Mouse (Mus musculus): ENCODE results near the gene H2-D1.

Gene H2-D1

GRCm38 (mm10) chr17:35262664-35263522, at the start of gene H2-D1:
Gene H2-D1 (plus strand): TSS chr17:35262730.
- DNase-seq, result peak; percentile 98

- DNase-seq, result no peak
Measured at GRCm38 (mm10) chr17:35213071-35213470, 49.5 kb upstream of the H2-D1 start.

- DNase-seq, result peak; percentile 69
Measured at GRCm38 (mm10) chr17:35218516-35219193, 43.9 kb upstream of the H2-D1 start.

- peak; percentile 48 for DNase-seq
Measured at GRCm38 (mm10) chr17:35219601-35220041, 42.9 kb upstream of the H2-D1 start.

- DNase-seq, result peak; percentile 24
Measured at GRCm38 (mm10) chr17:35220156-35220952, 42.2 kb upstream of the H2-D1 start, which contains the start of gene Gm16181. Gene Gm16181 (plus strand): TSS chr17:35220834.

DNA sequence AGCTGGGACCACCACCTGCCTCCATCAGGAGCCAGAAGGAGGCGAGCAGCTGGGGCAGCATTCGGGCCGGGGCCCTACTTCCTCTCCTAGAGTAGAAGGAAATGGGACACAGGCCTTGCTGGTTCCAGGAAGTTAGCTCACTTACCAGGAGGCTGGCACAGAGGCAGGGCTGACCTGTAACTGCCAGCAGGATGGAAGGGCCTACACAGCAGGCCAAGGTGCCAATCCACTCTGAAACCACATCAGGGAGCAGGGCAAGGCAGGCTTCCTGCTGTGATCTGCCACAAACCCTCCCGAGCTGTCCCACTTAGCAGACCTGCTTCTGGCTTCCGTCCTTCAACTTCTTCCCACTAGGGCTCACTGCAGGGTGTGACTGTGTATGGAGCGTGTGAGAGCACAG, 40.2 kb upstream of the H2-D1 start:
- DNase-seq, result no peak

DNA sequence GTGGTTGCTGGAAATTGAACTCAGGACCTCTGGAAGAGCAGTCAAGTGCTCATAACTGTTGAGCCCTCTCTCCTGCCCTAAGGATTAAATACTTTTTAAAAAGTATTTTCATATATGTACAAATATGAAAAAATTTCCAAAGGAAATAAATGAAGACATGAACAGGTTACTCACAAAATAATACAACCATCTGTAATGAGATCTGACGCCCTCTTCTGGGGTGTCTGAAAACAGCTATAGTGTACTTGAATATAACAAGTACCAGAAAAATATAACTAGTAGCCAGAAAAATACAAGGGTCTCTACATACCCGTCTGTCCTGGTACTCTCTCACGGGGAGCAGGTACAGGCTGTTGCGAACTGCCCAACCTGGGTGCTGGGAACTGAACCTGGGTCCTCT, 37.9 kb upstream of the H2-D1 start:
- no peak for DNase-seq

DNA sequence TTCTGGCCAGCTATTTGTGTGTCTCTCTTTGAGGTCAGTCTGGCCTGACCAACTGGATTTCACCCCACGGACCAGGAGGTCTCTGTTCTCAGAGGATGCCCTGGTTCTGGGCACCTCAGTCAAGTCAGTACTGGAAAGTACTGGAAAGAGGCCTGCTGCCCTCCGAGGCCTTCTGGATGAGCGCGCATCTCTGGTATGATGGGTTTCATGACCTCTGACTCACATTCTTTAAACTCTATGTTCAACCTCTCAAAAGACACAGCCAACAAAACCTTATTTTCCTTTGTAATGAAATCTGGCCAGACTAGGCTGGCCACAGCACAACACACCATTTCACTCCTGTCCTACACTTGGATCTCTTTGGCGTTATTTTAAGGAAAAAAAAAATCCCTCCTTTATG, 37.1 kb upstream of the H2-D1 start:
- no peak for DNase-seq

GRCm38 (mm10) chr17:35226561-35227046, 35.9 kb upstream of the H2-D1 start:
- no peak for DNase-seq

DNA sequence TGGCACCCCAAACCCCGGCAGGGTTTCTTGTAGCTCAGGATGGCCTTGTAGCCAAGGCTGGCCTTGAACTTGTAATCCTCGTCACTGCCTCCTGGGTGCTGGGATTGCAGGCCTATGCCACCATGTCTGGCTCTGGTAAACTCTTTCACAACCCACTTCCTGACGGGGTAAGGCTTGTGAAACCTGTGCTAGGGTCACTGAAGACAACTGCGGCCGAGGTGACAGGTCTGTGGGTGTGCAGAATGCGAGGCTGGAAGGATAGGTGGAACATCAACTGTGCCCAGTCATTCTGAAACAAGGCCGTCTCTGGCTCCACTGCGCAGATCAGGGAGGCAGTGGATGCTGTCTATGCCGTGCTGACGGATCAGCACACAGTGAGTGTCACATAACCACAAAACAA, 31.5 kb upstream of the H2-D1 start:
- DNase-seq, result peak; percentile 14

DNA sequence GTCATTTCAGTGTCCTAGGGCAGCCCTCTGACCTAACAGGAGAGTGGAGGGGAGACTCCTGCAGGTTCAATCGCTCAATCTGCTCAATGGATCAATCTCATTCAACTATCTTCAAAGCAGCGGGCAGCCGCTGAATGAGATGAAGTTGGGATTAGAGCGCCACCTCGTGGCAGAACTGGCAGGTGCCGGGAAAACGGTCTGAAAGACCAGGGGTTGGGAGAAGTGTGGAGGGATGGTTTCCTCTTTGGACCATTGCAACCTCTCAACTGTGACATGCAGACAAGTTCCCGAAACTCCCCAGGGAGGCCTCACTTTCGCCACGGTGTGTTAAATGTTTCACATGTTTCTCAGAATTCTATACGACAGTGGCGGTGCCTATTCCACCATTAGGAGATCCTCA, 30.5 kb upstream of the H2-D1 start:
- peak; percentile 86 for DNase-seq

GRCm38 (mm10) chr17:35232659-35233058, 29.9 kb upstream of the H2-D1 start:
- peak; percentile 31 for DNase-seq

DNA sequence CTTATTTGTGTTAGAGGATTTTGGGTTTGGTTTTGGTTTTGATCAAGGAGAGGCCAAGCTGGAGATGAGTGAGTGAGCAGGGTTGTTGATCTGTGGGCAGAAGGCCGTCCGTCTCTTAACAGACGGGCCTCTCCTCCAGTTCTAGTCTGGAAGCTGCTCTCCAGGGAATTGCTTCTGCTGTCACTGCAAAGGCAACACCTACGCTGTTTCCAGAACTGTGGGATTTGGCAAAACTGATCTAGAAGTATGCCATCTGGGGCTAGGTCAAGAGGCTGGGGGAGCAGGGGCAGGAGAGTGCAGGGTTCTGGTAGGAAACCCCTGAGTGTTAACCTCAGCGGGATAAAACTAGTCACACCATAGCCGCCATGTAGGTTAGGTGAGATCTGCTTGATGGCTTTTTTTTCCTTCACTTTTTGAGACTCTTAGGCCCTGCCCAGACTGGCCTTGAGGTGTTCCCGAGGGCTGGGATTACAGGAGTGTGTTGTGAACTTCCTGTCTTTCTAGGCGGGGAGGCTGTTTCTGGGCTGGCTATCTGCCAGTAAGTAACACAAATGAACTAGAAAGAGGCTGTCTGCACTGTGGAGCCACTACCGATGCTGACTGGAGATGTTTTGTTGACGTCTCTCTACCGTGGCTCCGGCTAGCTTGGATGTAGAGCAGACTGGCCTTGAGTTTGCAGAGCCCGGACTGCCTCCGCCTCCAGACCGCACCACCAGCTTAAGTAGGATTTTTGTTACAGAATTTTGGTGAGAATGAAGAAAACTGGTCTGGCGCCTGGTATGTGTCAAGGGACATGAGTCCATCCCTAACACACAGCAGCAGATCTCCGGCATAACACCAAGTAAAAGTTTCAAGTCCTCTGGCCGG, 29.2 kb upstream of the H2-D1 start, which contains the start of gene Atp6v1g2:
Atp6v1g2 (plus strand) TSS at position 547 of the 867 bp plus-strand sequence.
- peak; percentile 50 for DNase-seq

DNA sequence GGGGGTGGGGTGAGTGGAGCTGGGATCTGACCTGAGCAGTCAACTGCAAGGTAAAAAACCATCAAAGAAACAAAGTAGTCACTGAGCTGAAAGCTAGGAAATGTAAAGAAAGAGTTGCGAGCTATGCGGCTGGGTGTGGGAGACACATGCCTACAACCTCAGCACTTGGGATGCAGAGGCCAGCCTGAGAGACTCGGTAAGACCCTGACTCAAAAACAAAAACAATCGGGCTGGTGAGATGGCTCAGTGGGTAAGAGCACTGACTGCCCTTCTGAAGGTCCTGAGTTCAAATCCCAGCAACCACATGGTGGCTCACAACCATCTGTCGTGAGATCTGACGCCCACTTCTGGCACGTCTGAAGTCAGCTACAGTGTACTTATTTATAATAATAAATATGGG, 28.4 kb upstream of the H2-D1 start:
- peak; percentile 11 for DNase-seq

- DNase-seq, result peak; percentile 41
Measured at GRCm38 (mm10) chr17:35234903-35235302, 27.6 kb upstream of the H2-D1 start.

- peak; percentile 95 for DNase-seq
Measured at GRCm38 (mm10) chr17:35235614-35236389, 26.7 kb upstream of the H2-D1 start, which contains the start of gene Nfkbil1. Gene Nfkbil1 (minus strand): TSS chr17:35235792.

DNA sequence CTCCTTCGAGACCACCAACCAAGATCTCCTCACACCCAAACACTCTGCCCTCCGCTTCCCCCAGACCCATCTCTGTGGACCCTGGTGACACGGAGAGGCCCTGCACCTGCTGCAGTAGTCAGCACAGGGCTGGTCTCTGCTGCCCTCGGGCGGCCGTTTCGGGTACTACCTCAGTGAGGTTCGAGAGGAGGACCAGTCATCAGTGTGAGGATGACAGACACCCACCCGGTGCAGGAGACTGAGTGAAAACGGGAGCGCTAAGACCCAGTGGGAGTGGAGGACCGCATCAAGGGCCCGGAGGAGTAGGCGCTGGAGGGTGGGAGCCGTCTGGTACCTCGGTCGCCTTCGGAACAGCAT, 26.2 kb upstream of the H2-D1 start:
- peak; percentile 98 for DNase-seq

DNA sequence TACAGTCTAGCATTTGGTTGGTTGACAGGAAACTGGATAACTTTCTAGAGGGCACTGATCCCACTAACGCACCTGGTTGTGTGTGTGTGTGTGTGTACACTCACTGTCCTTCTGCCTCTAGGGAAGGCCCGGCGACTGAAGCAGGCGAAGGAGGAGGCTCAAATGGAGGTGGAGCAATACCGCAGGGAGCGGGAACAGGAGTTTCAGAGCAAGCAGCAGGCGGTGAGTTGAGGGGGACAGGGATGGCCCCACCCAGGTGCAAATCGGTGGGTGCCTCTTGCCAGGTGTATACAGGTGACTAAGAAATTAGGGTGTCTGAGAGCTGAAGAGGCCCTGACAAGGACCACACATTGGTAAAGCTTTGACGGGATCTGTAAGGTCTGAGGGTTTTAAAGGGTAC, 25.5 kb upstream of the H2-D1 start:
- no peak for DNase-seq

DNA sequence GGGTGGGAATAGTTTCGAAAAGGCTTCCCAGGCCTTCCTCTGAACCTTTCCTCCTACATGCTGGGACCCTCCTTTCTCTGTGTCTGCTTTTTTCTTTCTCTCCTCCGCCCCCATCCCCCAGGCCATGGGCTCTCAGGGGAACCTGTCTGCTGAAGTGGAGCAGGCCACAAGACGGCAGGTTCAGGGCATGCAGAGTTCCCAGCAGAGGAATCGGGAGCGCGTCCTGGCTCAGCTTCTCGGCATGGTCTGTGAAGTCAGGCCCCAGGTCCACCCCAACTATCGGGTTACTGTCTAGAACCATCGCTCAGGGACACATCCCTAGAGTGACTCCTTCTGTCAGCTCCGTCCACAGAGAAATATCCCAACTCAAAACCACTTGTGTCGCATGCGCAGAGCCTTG, 25.0 kb upstream of the H2-D1 start:
- DNase-seq, result no peak

- no peak for DNase-seq
Measured at GRCm38 (mm10) chr17:35239700-35240099, 22.8 kb upstream of the H2-D1 start.
